Mouse (Mus musculus) common myeloid progenitor, adult 5-6 weeks (primary cell): ENCODE measurements around the gene Gpr35. TPM values are rescaled to one million over a fixed set of nuclear protein-coding genes. Genes with fewer than 3 reads are reported as not detected.

Source experiments
- ATAC-seq: replicated peaks from 2 replicates; pipeline ENCODE4 v1.8.0; 2016; ENCODE audit warnings: low read depth, mild to moderate bottlenecking, moderate TSS enrichment, inconsistent platforms; ENCODE audit not compliant: poor library complexity, severe bottlenecking
- total RNA-seq: library from RNA; stranded (forward); fragments of 200-1000, 187-1606 nt; gene quantifications from 2 replicates; pipeline ENCODE4 v1.2.3, GENCODE M21; 2017

Gpr35 gene
- total RNA-seq, 1 experiment from 2014 or later = 0.46 TPM

DNA sequence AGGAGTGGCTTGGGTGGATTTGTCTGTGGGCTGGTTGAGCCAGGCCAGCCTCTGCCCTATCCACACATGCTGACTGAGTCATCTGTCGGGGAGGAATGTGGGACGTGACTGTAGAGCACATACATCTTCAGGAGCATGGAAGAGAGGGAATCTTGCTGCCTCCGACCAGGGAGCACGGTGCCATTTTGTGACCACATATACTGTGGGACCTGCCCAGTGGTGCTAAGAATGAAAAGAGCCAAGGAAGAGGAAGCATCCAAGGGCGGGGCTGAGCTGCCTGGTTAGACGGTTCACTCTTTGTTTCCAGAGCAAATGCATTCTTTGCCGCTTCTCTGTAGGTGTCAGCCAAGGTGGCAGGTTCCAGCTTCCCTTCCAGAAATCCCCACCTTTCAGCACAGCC, 28.0 kb downstream of the Gpr35 start:
- no peak for ATAC-seq

DNA sequence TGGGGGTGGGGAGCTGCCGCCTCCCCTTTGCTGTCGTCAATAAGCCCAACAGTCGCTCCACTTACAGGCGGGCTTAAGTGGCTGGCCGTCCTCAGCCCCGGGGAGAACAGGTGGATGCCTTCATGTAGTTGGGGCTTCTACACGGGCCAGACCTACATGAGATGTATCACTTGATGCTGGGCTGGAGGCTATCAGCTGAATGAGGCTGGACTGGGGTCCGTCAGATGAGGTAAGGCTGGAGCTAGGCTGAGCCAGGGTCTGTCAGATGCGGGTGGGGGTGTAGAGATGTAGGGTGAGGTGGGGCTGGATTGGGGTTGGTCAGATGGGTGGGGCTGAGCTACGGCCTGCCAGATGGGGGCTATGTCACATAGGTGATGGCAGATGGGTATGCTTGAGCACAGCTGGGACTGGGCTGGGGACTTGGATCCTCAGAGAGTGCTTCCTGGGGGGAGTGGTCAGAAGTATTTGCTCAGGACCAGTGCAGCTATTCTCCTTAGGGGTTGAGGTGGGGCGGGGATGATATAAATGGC, 28.5 kb downstream of the Gpr35 start:
- no peak for ATAC-seq

DNA sequence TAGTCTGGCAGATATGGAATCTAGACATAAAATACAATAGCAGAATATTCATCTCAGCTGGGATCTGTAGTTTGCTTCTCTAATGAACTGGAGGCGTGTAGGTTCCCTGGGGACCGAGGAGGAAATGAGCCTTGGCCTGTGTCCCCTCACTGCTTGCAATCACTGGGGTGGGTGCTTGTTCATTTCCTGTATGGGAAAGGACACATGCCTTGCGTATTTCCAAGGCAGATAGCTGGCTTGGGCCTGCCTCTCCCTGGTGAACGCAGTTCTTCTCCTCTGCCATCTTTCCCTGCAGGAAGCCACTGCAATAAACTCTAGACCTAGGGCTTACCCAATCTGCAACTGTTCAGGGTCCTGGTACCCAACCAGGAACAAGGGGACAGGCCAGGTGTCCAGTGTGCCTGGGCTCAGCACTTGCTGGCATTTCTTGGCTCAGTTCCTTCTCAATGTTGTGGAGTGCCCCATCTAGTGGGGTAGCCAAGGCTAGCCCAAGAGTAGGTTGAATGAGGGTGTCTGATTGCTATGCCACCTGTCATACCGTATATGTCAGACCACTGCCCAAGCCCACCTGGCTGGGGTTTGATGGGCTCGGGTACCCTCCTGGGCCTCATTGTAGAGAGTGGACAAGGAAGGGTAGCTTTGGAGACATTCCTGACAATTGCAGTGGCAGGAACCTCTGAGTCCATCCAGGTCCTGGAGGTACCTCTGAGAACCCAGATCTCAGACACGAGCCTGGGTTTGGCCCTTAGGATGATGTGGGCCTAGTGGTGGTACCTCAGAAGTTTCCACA, 30.6 kb downstream of the Gpr35 start:
- ATAC-seq = no peak

DNA sequence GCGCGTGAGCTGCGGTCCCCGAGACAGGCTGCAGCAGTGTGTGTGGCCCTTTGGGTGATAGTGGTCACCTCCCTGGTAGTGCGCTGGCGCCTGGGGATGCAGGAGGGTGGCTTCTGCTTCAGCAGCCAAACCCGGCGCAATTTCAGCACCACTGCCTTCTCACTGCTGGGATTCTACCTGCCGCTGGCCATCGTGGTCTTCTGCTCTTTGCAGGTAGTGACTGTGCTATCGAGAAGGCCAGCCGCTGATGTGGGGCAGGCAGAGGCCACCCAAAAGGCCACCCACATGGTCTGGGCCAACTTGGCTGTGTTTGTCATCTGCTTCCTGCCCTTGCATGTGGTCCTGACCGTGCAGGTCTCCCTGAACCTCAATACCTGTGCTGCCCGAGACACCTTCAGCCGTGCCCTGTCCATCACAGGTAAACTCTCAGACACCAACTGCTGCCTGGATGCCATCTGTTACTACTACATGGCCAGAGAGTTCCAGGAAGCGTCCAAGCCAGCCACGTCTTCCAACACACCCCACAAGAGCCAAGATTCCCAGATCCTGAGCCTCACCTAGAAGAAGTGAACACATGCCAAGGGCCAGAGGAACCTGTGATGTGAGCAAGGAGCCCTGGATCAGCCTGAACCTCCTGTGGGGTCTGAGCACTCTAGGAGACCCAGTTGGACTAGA, 32.4 kb downstream of the Gpr35 start:
- ATAC-seq = no peak

DNA sequence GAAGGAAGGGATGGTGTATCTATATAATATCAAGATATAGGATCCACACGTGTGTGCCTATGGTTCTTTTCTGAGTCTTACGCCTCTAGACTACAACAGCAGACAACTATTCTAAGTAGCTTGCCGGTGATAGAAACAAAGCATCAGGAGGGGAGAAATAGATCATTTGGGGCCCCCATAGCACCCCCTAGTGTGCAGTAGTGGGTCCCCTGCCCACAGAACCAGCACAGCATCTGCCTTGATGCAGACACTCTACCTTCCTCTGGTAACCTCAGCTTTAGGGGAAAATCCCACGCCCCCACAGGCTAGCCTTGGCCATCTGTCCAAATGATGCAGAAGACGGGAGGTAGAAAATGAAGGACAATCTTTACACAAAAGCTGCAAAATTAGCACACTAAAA, 34.3 kb downstream of the Gpr35 start:
- peak; percentile 42; the same call in 1 of the 2 replicates for ATAC-seq

DNA sequence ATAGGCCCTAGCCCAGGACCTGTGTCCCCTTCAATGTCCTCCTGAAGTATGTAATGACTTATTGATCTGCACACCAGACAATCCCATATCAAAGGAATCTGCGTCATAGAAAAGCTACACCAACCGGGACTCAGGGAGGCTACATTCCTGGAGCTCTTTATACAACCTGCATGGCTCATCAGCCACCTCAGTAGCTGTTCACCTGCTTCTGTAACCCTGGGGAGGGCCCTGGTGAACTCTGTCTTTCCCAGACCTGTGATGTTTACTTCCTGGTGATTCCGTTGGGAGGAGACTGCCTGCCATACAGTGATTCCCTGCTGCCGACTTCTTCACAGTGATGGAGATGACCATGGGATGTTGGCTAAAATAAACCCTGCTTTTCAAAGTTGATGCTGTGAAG, 38.2 kb downstream of the Gpr35 start:
- ATAC-seq = no peak

DNA sequence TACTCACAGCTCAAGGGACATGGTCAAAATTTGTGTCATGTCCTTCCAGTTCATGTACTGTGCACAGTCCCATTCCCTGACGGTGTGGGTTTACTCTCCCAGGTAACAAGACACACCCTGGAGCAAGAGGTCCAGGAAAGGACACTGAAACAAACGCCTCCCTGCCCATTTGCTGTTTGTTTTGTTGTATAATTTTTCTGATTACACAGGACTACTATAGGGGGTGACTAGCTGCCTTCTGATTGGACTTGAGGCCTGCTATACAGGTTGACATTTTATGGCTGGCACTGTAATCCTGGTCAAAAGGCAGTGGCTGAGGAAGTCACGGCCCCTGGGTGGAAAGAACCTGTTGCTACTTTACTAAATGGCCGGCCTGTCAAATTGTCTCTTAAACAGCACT, 39.2 kb downstream of the Gpr35 start:
- ATAC-seq = no peak

DNA sequence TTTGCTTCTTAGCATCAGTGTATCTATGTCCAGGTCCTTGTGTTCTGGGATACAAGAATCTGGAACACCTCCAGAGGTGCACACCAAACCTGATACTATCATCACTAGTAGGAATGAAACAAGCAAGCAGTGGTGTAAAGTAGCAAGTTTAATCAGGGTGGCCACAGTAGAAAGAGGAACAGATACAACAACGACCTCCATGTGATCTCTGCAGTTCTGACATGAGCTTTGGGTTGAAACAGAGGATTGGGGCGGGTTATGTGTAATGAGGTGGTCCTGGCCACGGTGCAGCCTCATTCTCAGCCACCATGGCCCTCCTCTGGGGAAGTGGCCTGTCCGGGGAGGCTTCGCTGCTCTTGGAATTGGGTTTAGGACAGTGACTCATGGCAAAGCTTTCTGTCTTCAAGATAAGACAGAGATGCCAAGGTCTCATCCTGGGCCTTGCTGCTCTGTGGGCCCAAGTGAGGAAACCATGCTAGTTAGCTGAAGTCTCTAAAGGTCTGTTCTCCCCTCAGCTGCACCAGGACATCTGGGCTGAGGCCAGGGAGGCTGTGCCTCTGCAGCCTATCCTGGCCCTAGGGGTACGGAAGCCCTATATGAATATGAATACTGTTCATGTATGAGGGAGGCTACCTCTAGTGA, 41.7 kb downstream of the Gpr35 start:
- ATAC-seq = peak; percentile 56; the same call in 1 of the 2 replicates

DNA sequence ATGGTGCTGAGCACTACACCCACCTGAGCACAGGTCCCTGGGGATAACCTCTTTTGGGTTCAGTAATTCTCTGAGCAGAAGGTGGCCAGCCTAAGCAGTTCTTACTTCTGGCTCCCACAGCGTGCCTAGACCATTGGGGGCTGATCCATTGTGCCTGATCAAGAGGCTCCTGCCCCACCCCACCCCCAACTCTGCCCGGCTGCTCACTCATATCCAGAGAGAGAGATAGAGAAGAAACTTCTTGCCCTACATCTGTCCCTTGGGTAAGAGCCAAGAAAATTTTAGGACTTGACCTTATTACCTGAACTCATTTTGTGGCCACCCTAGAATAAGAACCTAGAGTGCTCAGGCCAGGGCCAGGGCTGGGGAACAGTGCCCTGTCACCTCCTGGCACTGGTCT, 42.2 kb downstream of the Gpr35 start:
- no peak for ATAC-seq

DNA sequence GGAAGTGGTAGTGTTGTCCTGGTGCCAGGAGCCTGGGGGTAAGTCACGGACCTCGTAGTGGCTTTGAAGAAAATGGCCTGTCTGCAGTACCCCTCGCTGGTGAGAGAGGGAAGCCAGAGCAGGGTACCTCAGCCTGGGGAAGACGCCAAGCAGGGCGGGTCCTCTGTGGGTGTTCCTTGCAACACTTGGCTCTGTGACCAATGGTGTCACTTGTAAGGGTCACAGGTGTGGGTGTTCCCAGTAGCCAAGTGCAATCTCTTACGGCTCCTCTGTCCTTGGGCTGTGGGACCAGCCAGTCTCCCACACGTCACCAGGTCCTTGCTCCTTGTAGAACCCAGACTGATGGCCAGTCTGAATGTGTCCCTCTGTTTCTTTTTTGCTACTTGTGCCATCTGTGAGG, 55.4 kb downstream of the Gpr35 start, which contains the start of gene Aqp12:
Gene Aqp12 (plus strand): TSS at position 274 of the 400 bp plus-strand sequence.
- no peak for ATAC-seq

DNA sequence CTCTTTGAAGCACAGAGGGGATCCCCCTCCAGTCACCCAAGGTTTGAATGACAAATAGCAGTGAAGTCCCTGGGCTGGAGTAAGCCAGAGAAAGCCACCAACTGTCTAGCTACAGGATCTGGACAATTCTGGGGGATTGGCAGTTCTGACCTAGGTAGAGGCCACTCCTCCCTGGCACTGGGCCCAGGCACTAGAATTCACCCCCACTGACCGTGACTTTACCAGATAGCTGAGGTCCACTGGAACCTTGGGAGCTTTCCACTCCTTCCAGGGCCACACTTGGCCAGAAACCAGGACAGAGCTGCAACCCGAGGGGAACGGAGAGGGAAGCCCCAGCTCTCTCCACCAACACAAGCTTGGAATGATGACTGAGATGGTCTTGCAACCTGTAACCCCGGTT, 58.5 kb downstream of the Gpr35 start:
- ATAC-seq = no peak

DNA sequence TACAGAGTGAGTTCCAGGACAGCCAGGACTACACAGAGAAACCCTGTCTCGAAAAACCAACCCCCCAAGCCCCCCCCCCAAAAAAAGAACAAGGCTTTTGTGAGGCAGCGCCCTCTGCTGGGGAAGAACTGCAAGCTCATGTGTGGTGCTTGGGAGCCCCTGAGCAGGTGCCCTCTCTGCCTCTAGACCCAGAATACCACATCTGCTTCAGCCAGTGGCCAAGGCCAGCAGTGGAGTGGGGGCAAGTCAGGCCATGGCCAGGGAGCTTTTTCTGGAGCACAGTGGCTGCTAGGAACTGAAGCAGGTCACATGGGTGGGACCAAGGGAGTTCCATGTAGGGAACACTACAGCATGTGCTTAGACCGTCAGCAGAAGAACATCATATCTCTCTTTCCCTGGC, 60.1 kb downstream of the Gpr35 start:
- 0 out of 2 replicates have a peak, but pooled peaks have one; percentile 37 for ATAC-seq

DNA sequence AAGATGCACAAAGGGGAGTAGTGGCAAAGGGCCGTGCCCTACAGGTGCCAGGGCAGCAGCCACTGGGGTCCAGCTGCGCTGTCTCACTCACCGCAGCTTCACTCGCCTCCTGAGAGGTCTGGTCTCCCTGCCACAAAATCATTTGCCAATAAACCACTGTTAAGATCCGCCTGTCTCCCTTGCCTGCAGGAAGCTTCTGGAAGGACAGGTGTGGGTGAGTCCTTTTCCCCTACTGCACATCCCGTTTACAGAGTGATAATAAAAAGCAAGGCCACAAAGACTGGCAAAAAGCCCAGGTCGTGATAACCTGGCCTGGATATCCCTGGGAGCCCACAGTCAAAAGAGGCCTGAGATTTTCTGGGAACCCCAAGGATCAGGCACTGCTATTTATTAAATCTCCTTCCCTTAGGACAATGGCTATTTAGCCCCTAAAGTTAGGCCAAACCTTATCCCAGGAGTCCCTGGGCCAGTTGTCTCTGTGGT, 61.5 kb downstream of the Gpr35 start:
- ATAC-seq = no peak

DNA sequence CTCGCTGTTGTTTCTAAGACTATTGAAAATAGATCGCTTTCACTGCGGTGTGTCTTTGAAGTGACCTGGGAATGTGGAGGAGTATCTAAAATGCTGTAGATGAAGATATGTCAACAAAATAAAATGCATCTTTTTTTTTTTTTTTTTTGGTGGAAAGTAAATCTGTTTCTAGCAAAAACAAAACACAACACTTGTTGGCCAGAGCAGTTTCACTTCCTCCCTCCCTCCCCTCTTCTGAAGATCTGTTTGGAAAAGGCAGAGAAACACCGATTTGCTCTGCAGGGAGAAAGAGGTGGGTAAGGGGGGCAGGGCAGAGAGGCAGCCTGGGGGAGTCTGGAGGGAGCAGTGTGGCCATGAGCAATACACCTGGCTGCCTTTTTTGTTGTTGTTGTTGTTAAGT, 62.7 kb downstream of the Gpr35 start:
- no peak for ATAC-seq

DNA sequence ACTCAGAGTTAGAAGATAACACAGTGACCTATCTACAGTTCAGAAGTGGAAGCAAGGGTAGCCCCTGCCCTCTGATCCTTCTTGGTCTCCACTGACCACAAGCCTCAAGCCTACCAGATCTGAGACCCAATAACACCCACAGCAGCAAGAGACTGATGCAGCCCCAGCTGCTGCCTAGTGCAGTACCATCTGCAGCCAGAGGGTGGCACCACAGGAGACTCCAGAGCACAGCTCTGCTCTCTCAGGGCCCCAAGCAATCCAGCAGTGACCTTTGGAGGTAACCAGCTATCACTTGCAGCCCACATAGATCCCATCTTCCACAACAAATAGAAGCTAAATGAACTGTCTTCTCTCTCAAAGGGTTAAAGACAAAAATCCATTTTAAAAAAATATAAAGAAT, 63.8 kb downstream of the Gpr35 start:
- ATAC-seq = peak; percentile 90

DNA sequence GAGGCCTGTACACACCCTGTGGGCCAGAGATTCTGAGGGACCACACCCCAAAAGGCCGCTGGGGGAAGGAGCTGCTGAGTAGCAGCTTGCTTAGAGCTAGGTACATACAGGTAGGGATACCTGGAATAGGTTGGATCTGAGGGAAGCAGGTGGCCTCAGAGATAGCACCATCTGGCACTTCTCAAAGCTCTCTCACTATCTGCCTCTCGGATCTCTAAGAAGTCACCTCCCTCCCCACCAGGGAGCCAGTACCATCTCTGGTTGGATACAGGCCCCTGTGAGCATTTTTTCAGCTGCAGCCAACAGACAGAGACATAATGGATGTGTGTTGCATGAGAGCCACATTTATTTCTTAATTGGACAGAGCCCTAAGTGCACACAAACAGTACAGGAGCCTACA, 64.5 kb downstream of the Gpr35 start:
- no peak for ATAC-seq

DNA sequence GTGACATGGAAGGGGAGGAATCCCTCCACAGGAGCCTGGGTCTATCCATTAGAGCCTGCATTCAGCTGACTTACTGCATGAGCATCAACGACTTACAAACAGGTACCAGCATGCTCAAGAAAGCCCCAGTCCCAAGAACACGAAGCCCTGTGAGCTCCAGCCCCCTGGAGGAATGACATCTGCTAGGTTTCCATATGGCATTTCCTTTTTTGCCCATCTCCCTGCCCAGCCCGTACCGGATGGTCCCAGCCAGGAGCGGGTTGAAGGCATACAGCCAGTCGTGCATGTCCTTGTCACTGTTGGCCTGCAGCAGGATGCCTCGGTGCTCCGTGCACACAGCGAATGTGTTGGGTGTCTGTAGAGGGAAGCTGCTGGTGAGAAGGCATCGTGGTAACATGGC, 68.1 kb downstream of the Gpr35 start:
- no peak for ATAC-seq

DNA sequence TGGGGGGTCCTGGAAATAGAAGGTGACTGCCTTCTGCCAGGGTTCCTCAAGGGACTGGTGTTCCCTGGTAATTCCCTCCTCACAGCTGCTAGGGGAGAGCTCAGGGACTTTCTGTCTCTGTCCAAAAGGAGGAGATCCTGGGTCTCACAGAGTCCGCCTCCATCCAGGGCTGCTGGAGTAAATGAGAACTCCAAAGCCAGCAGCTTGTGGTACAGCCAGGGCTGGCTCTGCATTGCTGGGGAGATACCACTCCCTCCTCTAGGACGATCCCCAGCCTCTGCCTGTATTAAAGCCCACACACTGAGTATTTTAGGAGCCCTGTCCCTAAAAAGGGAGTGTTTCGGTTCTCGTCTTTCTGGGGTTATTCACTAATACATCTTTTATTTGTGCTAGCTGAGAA, 69.9 kb downstream of the Gpr35 start:
- ATAC-seq = no peak

DNA sequence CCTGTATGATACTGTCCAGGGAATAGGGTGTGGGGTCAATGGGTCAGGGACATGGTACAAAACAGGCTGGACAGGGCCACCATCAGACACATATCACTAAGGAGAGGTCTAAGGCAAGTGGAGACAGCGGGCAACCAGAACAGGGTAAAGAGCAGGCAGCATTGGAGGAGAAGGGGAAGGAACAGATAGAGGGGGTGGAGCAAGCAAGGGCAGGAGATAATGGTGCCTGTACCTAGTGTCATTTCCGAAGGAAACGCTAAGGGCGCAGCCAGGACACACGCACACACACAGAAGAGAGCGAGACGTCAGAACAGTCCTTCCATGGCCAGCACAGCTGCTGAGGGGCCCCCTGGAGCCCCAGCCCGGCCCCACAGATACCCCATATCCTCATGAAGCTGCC, 75.9 kb downstream of the Gpr35 start:
- ATAC-seq = no peak

DNA sequence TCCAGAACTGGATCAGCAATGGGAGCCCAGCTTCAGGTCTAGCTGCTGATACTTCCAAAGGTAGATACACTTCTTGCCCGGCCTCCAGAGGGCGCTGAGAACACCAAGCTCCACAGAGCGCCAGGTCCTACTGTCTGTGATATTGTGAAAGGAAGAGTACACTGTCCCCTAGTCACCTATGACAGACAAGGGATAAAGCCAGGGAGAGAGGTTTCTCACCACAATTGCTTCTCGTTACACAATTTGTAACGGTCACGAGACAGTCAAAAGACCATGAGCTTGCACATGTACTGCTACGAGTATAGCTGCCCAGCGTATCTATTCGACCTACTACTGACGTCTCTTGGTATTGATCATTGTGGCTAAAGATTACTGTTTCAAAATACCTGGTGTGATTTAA, 78.7 kb downstream of the Gpr35 start:
- no peak for ATAC-seq

DNA sequence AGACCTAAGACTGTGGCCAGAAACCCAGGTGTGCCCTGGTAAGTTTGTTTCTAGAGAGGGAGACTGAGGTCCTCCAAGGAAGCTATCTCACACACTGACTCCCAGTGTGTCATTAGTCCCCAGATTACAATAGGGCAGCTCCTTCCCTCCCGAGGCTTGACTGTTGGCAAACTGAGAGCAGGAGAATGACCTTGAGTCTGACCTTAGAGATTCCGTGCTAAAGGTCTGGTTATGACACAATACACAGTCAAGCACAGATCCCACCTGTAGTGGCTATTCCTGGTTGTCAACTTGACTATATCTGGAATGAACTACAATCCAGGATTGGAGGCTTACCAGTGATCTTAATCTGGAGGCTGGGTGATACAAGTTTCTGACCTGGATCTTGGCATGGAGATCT, 79.4 kb downstream of the Gpr35 start:
- ATAC-seq = no peak
